ENCODE assay signal across 22 mouse cellular contexts in genomic region chr13:16453234-16453633, GRCm38 (mm10).
"Had no signal": no experiment of that assay in that cellular context is flagged by ENCODE, and none has a peak within 500 bp of the region (broad histone marks: within the 10 kb centered on the region; RNA-seq: fewer than 3 reads in every experiment).

No protein-coding gene starts in this region.

- H3K4me3 ChIP-seq: lung, embryonic 15.5 days; midbrain, embryonic 10.5 days; midbrain, embryonic 12.5 days; myocyte; neural tube, embryonic 13.5 days; neural tube, embryonic 15.5 days had no signal

- ATAC-seq: liver, postnatal 0 days; lung, postnatal 0 days; midbrain, embryonic 16.5 days had no signal

- H3K36me3 ChIP-seq: lung, embryonic 15.5 days; midbrain, embryonic 10.5 days; midbrain, embryonic 12.5 days; neural tube, embryonic 13.5 days; neural tube, embryonic 15.5 days had no signal

- H3K27ac ChIP-seq: lung, embryonic 15.5 days; macrophage; midbrain, embryonic 10.5 days; midbrain, embryonic 12.5 days; neural tube, embryonic 13.5 days; neural tube, embryonic 15.5 days had no signal

- H3K9me3 ChIP-seq: lung, embryonic 15.5 days; midbrain, embryonic 10.5 days; midbrain, embryonic 12.5 days; neural tube, embryonic 13.5 days; neural tube, embryonic 15.5 days had no signal

- H3K27me3 ChIP-seq: lung, embryonic 15.5 days; midbrain, embryonic 12.5 days; neural tube, embryonic 13.5 days; neural tube, embryonic 15.5 days had no signal

- DNase-seq: liver, postnatal 0 days; lung, adult 2 months; lung, postnatal 14 days; lung, postnatal 36 days; midbrain, embryonic 14.5 days; retina, postnatal 1 day; right cerebral cortex, adult 18-20 months; right cerebral cortex, postnatal 25 days; right cerebral cortex, postnatal 4 days; spleen, adult 18-20 months; thymus, adult 18-20 months; thymus, postnatal 25 days; thymus, postnatal 4 days had no signal

- H3K4me1 ChIP-seq: lung, embryonic 15.5 days; midbrain, embryonic 10.5 days; midbrain, embryonic 12.5 days; neural tube, embryonic 13.5 days; neural tube, embryonic 15.5 days had no signal
